Mouse (Mus musculus): Measurements from ENCODE around the gene Coro7. TPM values are rescaled to one million over a fixed set of nuclear protein-coding genes. Genes with fewer than 3 reads are reported as not detected.

Coro7 gene
- polyA plus RNA-seq, 1 experiment from 2014 or later, result 12.2 TPM

GRCm38 (mm10) chr16:4600701-4601310 lies 78.8 kb downstream of the Coro7 start:
- ATAC-seq (replicated peaks; ENCODE audit: insufficient number of reproducible peaks, low FRiP score, low TSS enrichment, low read depth) (no peak), DNase-seq (ENCODE audit: low spot score) (no peak)
- no peaks in the 10 kb centered on the region for H3K36me3 ChIP-seq (replicated peaks; ENCODE audit: control insufficient read depth, insufficient read depth, low read depth, low read length)
- no peak overlapping the region for H3K27ac ChIP-seq (replicated peaks; ENCODE audit: low read depth, low read length)
- H3K9me3 ChIP-seq (replicated peaks; ENCODE audit: control insufficient read depth, low read length), result no peaks in the 10 kb centered on the region
- H3K4me2 ChIP-seq (ENCODE audit: low read depth, low read length), result no peak overlapping the region
- no peak overlapping the region for H3K9ac ChIP-seq (replicated peaks; ENCODE audit: low read length)
- 75% methylated on average over 9 of the region's 9 CpGs for WGBS
- no peak overlapping the region for H3K4me3 ChIP-seq (ENCODE audit: low read depth, low read length)
- no peaks in the 10 kb centered on the region for H3K27me3 ChIP-seq (ENCODE audit: control insufficient read depth, insufficient read depth, low read length)
- H3K4me1 ChIP-seq (ENCODE audit: control insufficient read depth, insufficient read depth, low read length), result peaks cover 44% of the 10 kb centered on the region

GRCm38 (mm10) chr16:4599616-4600015 lies 80.0 kb downstream of the Coro7 start:
- Histone ChIP-seq H3K27me3 (ENCODE audit: control insufficient read depth, insufficient read depth, low read length) (no peaks in the 10 kb centered on the region), H3K4me1 (ENCODE audit: control insufficient read depth, insufficient read depth, low read length) (peaks cover 35% of the 10 kb centered on the region), H3K9ac (replicated peaks; ENCODE audit: low read length) (no peak overlapping the region), H3K4me3 (ENCODE audit: low read depth, low read length) (no peak overlapping the region), H3K4me2 (ENCODE audit: low read depth, low read length) (no peak overlapping the region), H3K9me3 (replicated peaks; ENCODE audit: control insufficient read depth, low read length) (no peaks in the 10 kb centered on the region), H3K36me3 (replicated peaks; ENCODE audit: control insufficient read depth, insufficient read depth, low read depth, low read length) (no peaks in the 10 kb centered on the region), H3K27ac (replicated peaks; ENCODE audit: low read depth, low read length) (no peak overlapping the region)
- whole genome bisulfite sequencing, result 73% methylated on average over 3 of the region's 3 CpGs
- DNase-seq (ENCODE audit: low spot score) (no peak), ATAC-seq (replicated peaks; ENCODE audit: insufficient number of reproducible peaks, low FRiP score, low TSS enrichment, low read depth) (no peak)

DNA sequence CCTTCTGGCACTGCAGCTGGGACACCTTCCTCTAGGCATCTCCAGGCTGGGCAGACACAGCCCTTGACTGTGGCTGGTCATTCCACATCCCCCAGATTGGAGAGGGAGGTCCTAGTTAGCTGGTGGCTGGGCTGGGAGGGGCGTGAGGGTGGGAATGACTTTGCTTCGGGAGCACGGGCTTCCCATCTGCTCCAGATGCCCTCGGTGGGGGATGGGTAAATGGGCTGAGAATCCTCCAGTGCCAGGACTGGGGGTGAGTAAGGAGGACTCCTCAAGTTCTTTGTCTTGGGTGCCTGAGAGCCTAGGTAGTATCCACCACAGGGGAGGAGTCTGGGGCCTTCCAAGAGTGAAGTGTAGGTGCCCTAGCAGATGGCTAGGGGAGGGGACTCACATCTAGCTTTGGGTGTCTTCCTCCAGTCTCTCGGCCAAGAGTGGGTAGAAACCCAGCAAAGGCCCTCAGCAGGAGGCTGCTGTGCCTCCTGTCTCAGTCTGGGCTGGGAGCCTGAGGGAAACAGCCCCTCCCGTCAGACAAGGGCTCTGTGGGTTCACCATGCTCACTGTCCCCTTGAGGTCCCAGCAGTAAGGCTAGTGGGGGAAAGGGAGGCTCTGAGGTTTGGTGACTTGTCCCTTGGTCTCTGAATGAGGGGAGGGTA lies 80.6 kb downstream of the Coro7 start:
- Histone ChIP-seq H3K4me2 (ENCODE audit: low read depth, low read length) (no peak overlapping the region), H3K9me3 (replicated peaks; ENCODE audit: control insufficient read depth, low read length) (no peaks in the 10 kb centered on the region), H3K4me1 (ENCODE audit: control insufficient read depth, insufficient read depth, low read length) (peaks cover 35% of the 10 kb centered on the region), H3K36me3 (replicated peaks; ENCODE audit: control insufficient read depth, insufficient read depth, low read depth, low read length) (no peaks in the 10 kb centered on the region), H3K9ac (replicated peaks; ENCODE audit: low read length) (no peak overlapping the region), H3K4me3 (ENCODE audit: low read depth, low read length) (no peak overlapping the region), H3K27me3 (ENCODE audit: control insufficient read depth, insufficient read depth, low read length) (no peaks in the 10 kb centered on the region), H3K27ac (replicated peaks; ENCODE audit: low read depth, low read length) (no peak overlapping the region)
- WGBS, result 27% methylated on average over 6 of the region's 6 CpGs
- no peak for ATAC-seq (replicated peaks; ENCODE audit: insufficient number of reproducible peaks, low FRiP score, low TSS enrichment, low read depth)
- DNase-seq (ENCODE audit: low spot score), result no peak

DNA sequence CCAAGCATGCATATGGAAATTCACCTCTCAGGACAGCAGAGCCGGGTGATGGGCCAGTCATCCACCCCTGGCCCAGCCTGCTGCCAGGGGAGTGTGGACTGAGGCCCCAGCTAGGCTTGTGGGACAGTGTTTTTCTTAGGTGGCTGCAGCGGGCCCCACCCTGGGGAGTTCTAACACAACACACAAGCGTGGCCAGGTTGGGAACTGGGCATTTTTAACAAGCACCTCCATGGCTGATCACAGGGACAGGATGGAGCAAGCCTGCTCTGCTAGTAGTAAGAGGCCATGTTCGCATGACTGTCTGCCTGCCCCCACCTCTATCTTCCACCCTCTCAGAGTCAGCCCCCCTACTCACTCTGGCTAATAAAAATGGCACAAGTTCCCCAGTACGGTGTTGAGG lies 81.5 kb downstream of the Coro7 start:
- H3K9ac ChIP-seq (replicated peaks; ENCODE audit: low read length), result no peak overlapping the region; the same call in 1 of the 2 replicates

GRCm38 (mm10) chr16:4597296-4597695 lies 82.3 kb downstream of the Coro7 start:
- H3K9me3 ChIP-seq (replicated peaks; ENCODE audit: control insufficient read depth, low read length), result no peaks in the 10 kb centered on the region
- peak overlapping the region; percentile 39; the same call in 1 of the 2 replicates for H3K9ac ChIP-seq (replicated peaks; ENCODE audit: low read length)
- H3K4me1 ChIP-seq (ENCODE audit: control insufficient read depth, insufficient read depth, low read length), result peaks cover 25% of the 10 kb centered on the region
- WGBS, result 58% methylated on average over 7 of the region's 7 CpGs
- peak overlapping the region; percentile 67 for H3K4me2 ChIP-seq (ENCODE audit: low read depth, low read length)
- peak overlapping the region; percentile 8; the same call in 1 of the 2 replicates for H3K4me3 ChIP-seq (ENCODE audit: low read depth, low read length)
- H3K27ac ChIP-seq (replicated peaks; ENCODE audit: low read depth, low read length), result no peak overlapping the region; the same call in 1 of the 2 replicates
- ATAC-seq (replicated peaks; ENCODE audit: insufficient number of reproducible peaks, low FRiP score, low TSS enrichment, low read depth) (no peak), DNase-seq (ENCODE audit: low spot score) (no peak)
- no peaks in the 10 kb centered on the region for H3K27me3 ChIP-seq (ENCODE audit: control insufficient read depth, insufficient read depth, low read length)
- H3K36me3 ChIP-seq (replicated peaks; ENCODE audit: control insufficient read depth, insufficient read depth, low read depth, low read length), result no peaks in the 10 kb centered on the region

More for the DNA sequence above, 81.5 kb downstream of the Coro7 start:
- Histone ChIP-seq H3K4me1 (ENCODE audit: control insufficient read depth, insufficient read depth, low read length) (peaks cover 26% of the 10 kb centered on the region), H3K27ac (replicated peaks; ENCODE audit: low read depth, low read length) (no peak overlapping the region), H3K9me3 (replicated peaks; ENCODE audit: control insufficient read depth, low read length) (no peaks in the 10 kb centered on the region), H3K4me3 (ENCODE audit: low read depth, low read length) (no peak overlapping the region), H3K4me2 (ENCODE audit: low read depth, low read length) (peak overlapping the region; percentile 13), H3K36me3 (replicated peaks; ENCODE audit: control insufficient read depth, insufficient read depth, low read depth, low read length) (no peaks in the 10 kb centered on the region), H3K27me3 (ENCODE audit: control insufficient read depth, insufficient read depth, low read length) (no peaks in the 10 kb centered on the region)
- DNase-seq (ENCODE audit: low spot score) (no peak), ATAC-seq (replicated peaks; ENCODE audit: insufficient number of reproducible peaks, low FRiP score, low TSS enrichment, low read depth) (no peak)
- 63% methylated on average over 5 of the region's 5 CpGs for WGBS

DNA sequence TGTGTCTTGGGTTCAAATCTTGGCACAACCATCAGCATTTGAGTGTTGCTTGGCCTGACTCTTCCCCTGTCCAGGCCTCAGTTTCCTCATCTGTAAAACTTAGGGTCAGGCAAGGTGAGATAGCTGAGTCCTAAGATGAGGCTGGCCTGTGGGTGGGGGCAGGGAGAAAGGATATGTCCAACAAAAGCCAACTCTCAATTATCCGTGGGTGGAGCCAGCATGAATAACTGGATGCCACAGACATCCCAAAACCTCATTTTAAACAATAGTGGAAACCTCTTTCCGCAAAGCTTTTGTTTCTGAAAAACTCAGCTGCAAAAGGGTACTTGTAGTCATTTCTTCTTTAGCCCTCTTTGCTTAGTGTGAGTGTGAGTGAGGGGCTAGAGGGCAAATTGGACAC lies 82.7 kb downstream of the Coro7 start:
- no peak overlapping the region; the same call in 1 of the 2 replicates for H3K27ac ChIP-seq (replicated peaks; ENCODE audit: low read depth, low read length)
- peak overlapping the region; percentile 67 for H3K4me2 ChIP-seq (ENCODE audit: low read depth, low read length)
- no peak for DNase-seq (ENCODE audit: low spot score)
- H3K9me3 ChIP-seq (replicated peaks; ENCODE audit: control insufficient read depth, low read length), result no peaks in the 10 kb centered on the region
- no peaks in the 10 kb centered on the region for H3K27me3 ChIP-seq (ENCODE audit: control insufficient read depth, insufficient read depth, low read length)
- peak overlapping the region; percentile 39; the same call in 1 of the 2 replicates for H3K9ac ChIP-seq (replicated peaks; ENCODE audit: low read length)
- no peak for ATAC-seq (replicated peaks; ENCODE audit: insufficient number of reproducible peaks, low FRiP score, low TSS enrichment, low read depth)
- 49% methylated on average over 2 of the region's 2 CpGs for WGBS
- H3K4me3 ChIP-seq (ENCODE audit: low read depth, low read length), result 0 out of 2 replicates have a peak overlapping the region, but pooled peaks have one; percentile 8
- peaks cover 21% of the 10 kb centered on the region for H3K4me1 ChIP-seq (ENCODE audit: control insufficient read depth, insufficient read depth, low read length)
- no peaks in the 10 kb centered on the region for H3K36me3 ChIP-seq (replicated peaks; ENCODE audit: control insufficient read depth, insufficient read depth, low read depth, low read length)

GRCm38 (mm10) chr16:4596141-4596728 lies 83.3 kb downstream of the Coro7 start:
- Histone ChIP-seq H3K27me3 (ENCODE audit: control insufficient read depth, insufficient read depth, low read length) (no peaks in the 10 kb centered on the region), H3K4me2 (ENCODE audit: low read depth, low read length) (peak overlapping the region; percentile 67), H3K4me1 (ENCODE audit: control insufficient read depth, insufficient read depth, low read length) (peaks cover 21% of the 10 kb centered on the region), H3K9ac (replicated peaks; ENCODE audit: low read length) (peak overlapping the region; percentile 93), H3K36me3 (replicated peaks; ENCODE audit: control insufficient read depth, insufficient read depth, low read depth, low read length) (no peaks in the 10 kb centered on the region), H3K9me3 (replicated peaks; ENCODE audit: control insufficient read depth, low read length) (no peaks in the 10 kb centered on the region), H3K4me3 (ENCODE audit: low read depth, low read length) (peak overlapping the region; percentile 85), H3K27ac (replicated peaks; ENCODE audit: low read depth, low read length) (peak overlapping the region; percentile 5; the same call in 1 of the 2 replicates)
- DNase-seq (ENCODE audit: low spot score) (peak; percentile 46), ATAC-seq (replicated peaks; ENCODE audit: insufficient number of reproducible peaks, low FRiP score, low TSS enrichment, low read depth) (no peak)
- 2% methylated on average over 3 of the region's 3 CpGs for WGBS

DNA sequence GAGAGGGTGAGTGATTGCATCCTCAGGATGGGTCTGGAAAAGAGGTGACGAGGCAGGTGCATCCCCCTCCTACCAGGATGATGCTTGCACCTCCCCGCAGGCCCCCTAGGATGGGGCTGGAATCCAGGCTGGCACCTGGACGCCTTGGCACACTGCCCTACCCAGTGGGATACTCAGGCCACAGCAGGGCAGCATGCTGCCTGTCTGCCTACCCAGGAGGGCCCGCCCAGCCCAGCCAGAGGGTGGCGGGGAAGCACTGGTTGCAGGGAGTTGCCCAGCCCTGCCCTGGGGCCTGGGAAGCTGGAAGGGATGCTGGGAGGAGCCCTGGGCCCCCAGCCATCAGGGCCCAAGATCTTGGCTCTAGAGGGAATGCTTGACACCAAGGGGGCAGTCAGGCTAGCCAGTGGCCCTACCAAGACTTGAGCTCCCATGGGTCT lies 84.0 kb downstream of the Coro7 start:
- peak overlapping the region; percentile 67 for H3K4me2 ChIP-seq (ENCODE audit: low read depth, low read length)
- H3K9ac ChIP-seq (replicated peaks; ENCODE audit: low read length), result peak overlapping the region; percentile 93
- DNase-seq (ENCODE audit: low spot score) (no peak), ATAC-seq (replicated peaks; ENCODE audit: insufficient number of reproducible peaks, low FRiP score, low TSS enrichment, low read depth) (no peak; the same call in 1 of the 2 replicates)
- H3K4me1 ChIP-seq (ENCODE audit: control insufficient read depth, insufficient read depth, low read length), result peaks cover 21% of the 10 kb centered on the region
- peak overlapping the region; percentile 94; the same call in 1 of the 2 replicates for H3K27ac ChIP-seq (replicated peaks; ENCODE audit: low read depth, low read length)
- no peaks in the 10 kb centered on the region for H3K27me3 ChIP-seq (ENCODE audit: control insufficient read depth, insufficient read depth, low read length)
- WGBS, result 1% methylated on average over 5 of the region's 5 CpGs
- peaks cover under 1% of the 10 kb centered on the region; the same call in 1 of the 2 replicates for H3K36me3 ChIP-seq (replicated peaks; ENCODE audit: control insufficient read depth, insufficient read depth, low read depth, low read length)
- H3K9me3 ChIP-seq (replicated peaks; ENCODE audit: control insufficient read depth, low read length), result no peaks in the 10 kb centered on the region
- peak overlapping the region; percentile 85 for H3K4me3 ChIP-seq (ENCODE audit: low read depth, low read length)

Measured in embryonic facial prominence, embryonic 11.5 days (tissue).